Mouse (Mus musculus): ENCODE data around the gene Aldh6a1.
A peak's percentile ranks its signal among the peaks of the same experiment; 100 is the strongest.

Gene Aldh6a1

GRCm38 (mm10) chr12:84408819-84409507 is 41.8 kb downstream of the Aldh6a1 start, which contains the start of the genes Entpd5 and Bbof1:
Gene Entpd5 (minus strand): TSS chr12:84409029.
Gene Bbof1 (plus strand): TSS chr12:84409071.
- peak; percentile 91 for DNase-seq

GRCm38 (mm10) chr12:84407874-84408818 is 42.7 kb downstream of the Aldh6a1 start:
- DNase-seq = peak; percentile 56

- DNase-seq = no peak
Observed at GRCm38 (mm10) chr12:84407259-84407658, 43.5 kb downstream of the Aldh6a1 start.

DNA sequence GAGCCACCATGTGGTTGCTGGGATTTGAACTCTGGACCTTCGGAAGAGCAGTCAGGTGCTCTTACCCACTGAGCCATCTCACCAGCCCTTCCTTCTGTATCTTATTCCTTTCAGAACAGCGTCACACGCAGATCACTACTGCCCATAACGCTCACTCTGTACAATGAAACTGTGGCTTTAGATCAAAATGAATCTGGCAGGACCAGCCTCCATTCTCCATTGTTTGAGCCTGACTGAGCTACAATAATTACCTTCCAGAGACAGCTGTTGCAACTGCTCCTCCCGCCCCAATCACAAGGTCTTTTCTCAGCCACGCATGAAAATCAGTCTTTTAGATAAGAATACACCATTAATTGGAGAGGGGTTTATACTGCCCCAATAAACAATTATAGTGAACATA is 46.3 kb downstream of the Aldh6a1 start:
- DNase-seq = no peak

DNA sequence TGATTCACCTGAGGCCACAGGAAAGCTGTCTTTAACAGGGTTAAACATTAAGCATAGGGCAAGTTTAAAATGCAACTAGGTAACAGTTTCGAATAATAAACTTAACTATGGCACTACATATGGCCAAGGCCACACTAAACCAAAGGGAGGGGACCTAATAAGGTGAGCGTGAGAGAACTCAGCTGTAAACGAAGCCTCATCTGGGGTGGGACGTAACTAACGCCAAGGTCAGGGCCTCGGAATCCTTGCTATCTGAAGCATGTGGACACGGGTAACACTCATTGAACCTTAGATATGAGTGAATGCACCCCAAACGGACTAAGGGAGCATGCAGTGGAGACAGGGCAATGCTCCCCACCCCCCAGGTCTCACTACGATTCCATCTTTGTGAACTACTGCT is 47.9 kb downstream of the Aldh6a1 start:
- DNase-seq = no peak

- DNase-seq = no peak
Observed at GRCm38 (mm10) chr12:84400653-84401052, 50.2 kb downstream of the Aldh6a1 start.

DNA sequence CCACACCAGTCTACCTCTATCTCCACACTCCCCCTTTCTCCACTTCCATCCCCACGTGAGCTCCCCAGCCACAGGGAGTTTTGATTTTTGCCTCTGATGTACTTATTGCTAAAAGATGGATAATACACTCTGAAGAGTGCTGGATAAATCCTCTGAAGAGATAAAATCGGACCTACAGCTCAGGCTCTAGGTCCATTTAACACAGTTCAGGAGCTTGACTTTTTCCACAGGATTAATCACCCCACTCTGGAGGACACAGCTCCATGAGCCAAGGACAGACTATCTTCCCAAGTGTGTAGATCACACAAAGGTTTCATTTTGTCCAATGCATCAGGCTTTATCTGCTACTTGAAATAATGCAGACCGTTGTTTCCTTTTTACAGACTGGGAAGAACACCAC is 50.7 kb downstream of the Aldh6a1 start:
- no peak for DNase-seq

GRCm38 (mm10) chr12:84399663-84400062 is 51.1 kb downstream of the Aldh6a1 start:
- no peak for DNase-seq

GRCm38 (mm10) chr12:84399135-84399534 is 51.7 kb downstream of the Aldh6a1 start:
- DNase-seq = no peak

GRCm38 (mm10) chr12:84398629-84399028 is 52.2 kb downstream of the Aldh6a1 start:
- no peak for DNase-seq

DNA sequence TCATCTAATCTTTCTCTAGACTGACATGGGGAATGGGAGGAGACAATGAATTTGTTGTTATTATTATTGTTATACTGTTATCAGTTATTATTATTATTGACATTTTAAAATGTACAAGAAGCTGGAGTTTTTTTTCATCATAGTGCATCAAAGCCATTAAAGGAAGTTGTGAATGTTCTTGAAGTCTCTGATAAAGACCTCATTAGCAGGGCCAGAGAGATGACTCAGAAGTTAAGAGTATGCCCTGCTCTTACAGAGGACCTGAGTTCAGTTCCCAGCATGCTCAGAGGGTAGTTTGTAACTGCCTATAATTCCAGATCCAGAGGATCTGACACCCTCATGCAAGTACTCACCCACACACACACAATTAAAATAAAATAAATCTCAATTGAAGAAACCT is 53.1 kb downstream of the Aldh6a1 start:
- no peak for DNase-seq

GRCm38 (mm10) chr12:84396947-84397679 is 53.7 kb downstream of the Aldh6a1 start:
- no peak for DNase-seq

GRCm38 (mm10) chr12:84393847-84394246 is 57.0 kb downstream of the Aldh6a1 start:
- no peak for DNase-seq

- no peak for DNase-seq
Observed at GRCm38 (mm10) chr12:84392681-84393080, 58.1 kb downstream of the Aldh6a1 start.

GRCm38 (mm10) chr12:84390336-84390735 is 60.5 kb downstream of the Aldh6a1 start:
- no peak for DNase-seq

- no peak for DNase-seq
Observed at GRCm38 (mm10) chr12:84388774-84389400, 61.9 kb downstream of the Aldh6a1 start.

DNA sequence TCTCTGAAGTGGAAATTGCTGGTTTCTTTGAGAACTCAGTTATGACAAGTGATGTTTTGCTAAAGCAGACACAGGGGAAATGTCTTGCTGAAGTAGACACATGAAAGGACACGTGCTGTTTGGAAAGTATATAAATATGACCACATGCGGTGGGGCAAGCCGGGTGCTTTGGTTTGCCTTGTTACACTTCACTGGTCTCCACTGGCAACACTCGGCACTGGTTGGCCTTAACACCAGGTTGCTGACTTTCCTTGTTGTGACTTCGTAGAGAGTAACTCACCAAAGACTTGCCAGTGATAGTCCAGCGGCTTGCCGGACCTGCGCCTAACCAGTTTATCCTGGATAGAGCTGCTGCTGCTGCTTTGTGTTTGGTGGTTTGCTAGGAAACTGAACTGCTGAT is 62.7 kb downstream of the Aldh6a1 start:
- no peak for DNase-seq

DNA sequence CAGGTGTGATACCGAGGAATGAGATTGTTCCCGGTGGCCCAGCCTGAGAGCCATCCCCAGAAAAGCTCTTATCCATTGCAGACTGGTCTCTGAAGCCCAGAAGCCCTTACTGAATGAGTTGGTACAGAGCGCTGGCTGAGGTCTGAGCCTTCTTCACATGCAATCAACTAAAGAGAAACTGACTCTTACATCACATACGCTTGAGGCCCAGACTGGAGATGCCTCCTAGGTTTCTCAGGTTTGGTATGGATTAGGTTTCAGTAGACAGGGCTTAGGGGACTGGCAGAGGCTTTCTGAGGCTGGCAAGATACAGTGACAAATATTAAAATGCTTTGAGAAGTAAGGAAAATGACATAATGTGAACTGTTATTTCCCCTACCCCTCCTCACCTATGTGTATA is 65.4 kb downstream of the Aldh6a1 start:
- DNase-seq = no peak

- no peak for DNase-seq
Observed at GRCm38 (mm10) chr12:84384644-84385081, 66.1 kb downstream of the Aldh6a1 start.

DNA sequence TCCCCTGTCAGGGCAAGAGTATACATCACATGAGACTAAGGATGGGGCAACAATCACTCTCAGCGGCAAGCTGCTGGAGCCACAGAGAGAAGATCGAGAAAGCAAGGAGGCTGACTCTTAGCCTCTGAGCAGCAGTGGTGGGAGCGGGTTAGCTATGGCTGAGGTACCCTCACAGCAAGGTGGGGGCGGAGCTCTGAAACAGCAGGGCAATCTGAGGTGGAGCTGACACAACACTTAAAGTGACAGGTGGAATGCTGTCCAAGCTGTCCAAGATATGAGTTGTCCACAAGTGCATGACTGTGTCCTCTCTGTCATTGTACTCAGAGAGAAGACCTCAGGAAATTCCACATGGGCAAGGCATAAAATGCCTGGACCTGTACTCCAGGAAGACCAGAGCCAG is 68.4 kb downstream of the Aldh6a1 start:
- DNase-seq = no peak

Data from cerebellum, adult 9-10 months (tissue).